Mouse (Mus musculus) heart, embryonic 11.5 days (tissue): ENCODE measurements around the gene Hdhd3. TPM values are rescaled to one million over a fixed set of nuclear protein-coding genes. Genes with fewer than 3 reads are reported as not detected.

Experiments
- ATAC-seq: fragments of 200-750 bp; cut with Nextera tagmentation; replicated peaks from 2 replicates; pipeline ENCODE4 v1.8.0; 2017; ENCODE audit warnings: moderate library complexity; ENCODE audit not compliant: insufficient number of reproducible peaks, low FRiP score, low TSS enrichment
- H3K27ac ChIP-seq: fragments of 300-500 bp; sonication (generic); 2 replicates; pipeline ENCODE4 v1.5.1; 2014; ENCODE audit warnings: mild to moderate bottlenecking, low read depth, low read length
- H3K27me3 ChIP-seq: fragments of 300-500 bp; sonication (generic); 2 replicates; pipeline ENCODE4 v1.6.1; 2014; ENCODE audit warnings: mild to moderate bottlenecking, low read length, mixed read lengths; ENCODE audit not compliant: control insufficient read depth, insufficient read depth
- H3K36me3 ChIP-seq: fragments of 300-500 bp; sonication (generic); 2 replicates; pipeline ENCODE4 v1.6.1; 2014; ENCODE audit warnings: mild to moderate bottlenecking, low read length, moderate library complexity, mixed read lengths; ENCODE audit not compliant: control insufficient read depth, insufficient read depth
- H3K4me1 ChIP-seq: fragments of 300-500 bp; sonication (generic); 2 replicates; pipeline ENCODE4 v1.6.1; 2014; ENCODE audit warnings: low read length; ENCODE audit not compliant: control insufficient read depth, insufficient read depth
- H3K4me2 ChIP-seq: fragments of 300-500 bp; sonication (generic); 2 replicates; pipeline ENCODE4 v1.6.1; 2014; ENCODE audit warnings: mild to moderate bottlenecking, moderate library complexity
- H3K4me3 ChIP-seq: fragments of 300-500 bp; sonication (generic); 2 replicates; pipeline ENCODE4 v1.5.1; 2014; ENCODE audit warnings: low read depth, low read length
- H3K9ac ChIP-seq: fragments of 300-500 bp; sonication (generic); 2 replicates; pipeline ENCODE4 v1.6.1; 2014; ENCODE audit warnings: mild to moderate bottlenecking, low read depth, low read length, moderate library complexity
- H3K9me3 ChIP-seq: fragments of 300-500 bp; sonication (generic); replicated peaks from 2 replicates; pipeline ENCODE4 v1.6.1; 2016; ENCODE audit warnings: low read length; ENCODE audit not compliant: control insufficient read depth
- WGBS: fragments of 180-500 bp; shearing (Covaris S2); extraction: QIAGEN DNeasy Blood & Tissue Kit; methylation state at CpG from one replicate; pipeline ENCODE4 v1.1.7; 2014; ENCODE audit not compliant: insufficient replicate concordance; 5-methylcytosine and 5-hydroxymethylcytosine counted together
- polyA plus RNA-seq: library from polyadenylated mRNA; unstranded; fragments of >200 nt; fragmentation: Nextera tagmentation; extraction: Ambion mirVana; gene quantifications from 2 replicates; pipeline ENCODE4 v1.2.1, GENCODE M21; 2014

The Hdhd3 gene
- polyA plus RNA-seq, 1 experiment from 2014 or later = 6.7 TPM

GRCm38 (mm10) chr4:62524651-62525488, 21.6 kb upstream of the Hdhd3 start, which contains the start of the genes Pole3 and 4933430I17Rik:
Pole3 (minus strand) TSS chr4:62525068.
4933430I17Rik (plus strand) TSS chr4:62525369.
- WGBS = under 1% methylated on average over 59 of the region's 59 CpGs
- Histone ChIP-seq H3K36me3 (no peaks in the 10 kb centered on the region), H3K4me2 (peak within 1 kb of the TSS; percentile 93), H3K9ac (peak within 1 kb of the TSS; percentile 94), H3K27ac (peak within 1 kb of the TSS; percentile 90), H3K27me3 (no peaks in the 10 kb centered on the region), H3K9me3 (no peaks in the 10 kb centered on the region), H3K4me1 (peaks cover 10% of the 10 kb centered on the region), H3K4me3 (peak within 1 kb of the TSS; percentile 67)
- ATAC-seq = peak; percentile 97

DNA sequence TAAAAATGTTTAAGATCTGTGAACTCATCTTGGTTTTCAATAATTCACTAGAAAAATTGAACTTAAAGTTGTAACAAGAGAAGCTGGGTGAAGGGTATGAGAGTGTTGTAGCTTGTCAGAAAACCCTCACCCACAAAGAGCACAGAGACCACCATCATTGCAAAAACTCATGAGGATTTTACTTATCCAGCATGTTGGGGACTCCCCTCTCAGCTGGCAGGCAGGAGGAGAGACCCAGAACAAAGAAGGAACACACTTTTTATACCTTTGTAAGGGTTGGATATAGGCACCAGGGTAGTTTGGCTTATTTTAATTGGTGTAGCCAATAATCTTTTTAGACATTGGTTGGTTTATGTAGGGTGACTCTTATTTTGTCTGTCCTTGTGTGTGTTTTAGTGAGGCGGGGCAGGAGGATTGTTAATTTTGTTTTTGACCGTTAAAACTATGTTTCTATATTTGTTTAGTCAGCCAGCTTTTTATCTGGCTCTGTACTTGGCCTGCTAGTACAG, 17.7 kb upstream of the Hdhd3 start:
- Histone ChIP-seq H3K9ac (no peak overlapping the region), H3K4me1 (peaks cover 27% of the 10 kb centered on the region), H3K27ac (no peak overlapping the region), H3K9me3 (no peaks in the 10 kb centered on the region), H3K4me2 (no peak overlapping the region), H3K36me3 (no peaks in the 10 kb centered on the region), H3K27me3 (no peaks in the 10 kb centered on the region), H3K4me3 (no peak overlapping the region)
- 85% methylated on average over 2 of the region's 2 CpGs for WGBS
- no peak for ATAC-seq

DNA sequence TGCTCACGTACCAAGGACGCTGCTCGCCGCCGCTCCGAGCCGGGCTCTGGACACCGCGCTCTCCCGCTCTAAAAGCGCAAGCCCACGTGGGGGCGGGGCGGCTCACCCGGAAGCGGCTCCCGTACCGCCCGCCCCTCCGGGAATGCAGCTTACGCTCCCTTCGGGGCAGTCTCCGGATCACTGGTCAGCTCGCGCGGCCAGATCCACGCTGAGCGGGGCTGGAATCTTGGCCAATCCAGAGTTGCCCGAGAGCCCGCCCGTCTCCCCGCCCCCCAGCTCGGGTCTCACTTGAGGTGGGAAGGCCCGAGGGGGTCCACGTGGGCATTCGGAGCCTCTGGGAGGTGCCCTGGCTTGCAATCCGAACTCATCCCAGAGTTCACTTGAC, 16.6 kb upstream of the Hdhd3 start, which contains the start of gene Alad:
Alad (minus strand) TSS at position 70 of the 385 bp plus-strand sequence.
- Histone ChIP-seq H3K9me3 (no peaks in the 10 kb centered on the region), H3K36me3 (no peaks in the 10 kb centered on the region), H3K4me1 (peaks cover 37% of the 10 kb centered on the region), H3K9ac (peak within 1 kb of the TSS; percentile 86), H3K4me3 (peak within 1 kb of the TSS; percentile 57), H3K27ac (peak within 1 kb of the TSS; percentile 88), H3K4me2 (peak within 1 kb of the TSS; percentile 68), H3K27me3 (no peaks in the 10 kb centered on the region)
- peak; percentile 79 for ATAC-seq
- WGBS = under 1% methylated on average over 37 of the region's 37 CpGs

GRCm38 (mm10) chr4:62519122-62519848, 16.0 kb upstream of the Hdhd3 start:
- Histone ChIP-seq H3K4me1 (peaks cover 34% of the 10 kb centered on the region), H3K36me3 (no peaks in the 10 kb centered on the region), H3K9ac (peak overlapping the region; percentile 86), H3K9me3 (no peaks in the 10 kb centered on the region), H3K27me3 (no peaks in the 10 kb centered on the region), H3K27ac (peak overlapping the region; percentile 88), H3K4me2 (peak overlapping the region; percentile 68), H3K4me3 (peak overlapping the region; percentile 57)
- 3% methylated on average over 26 of the region's 26 CpGs for WGBS
- ATAC-seq = peak; percentile 33

DNA sequence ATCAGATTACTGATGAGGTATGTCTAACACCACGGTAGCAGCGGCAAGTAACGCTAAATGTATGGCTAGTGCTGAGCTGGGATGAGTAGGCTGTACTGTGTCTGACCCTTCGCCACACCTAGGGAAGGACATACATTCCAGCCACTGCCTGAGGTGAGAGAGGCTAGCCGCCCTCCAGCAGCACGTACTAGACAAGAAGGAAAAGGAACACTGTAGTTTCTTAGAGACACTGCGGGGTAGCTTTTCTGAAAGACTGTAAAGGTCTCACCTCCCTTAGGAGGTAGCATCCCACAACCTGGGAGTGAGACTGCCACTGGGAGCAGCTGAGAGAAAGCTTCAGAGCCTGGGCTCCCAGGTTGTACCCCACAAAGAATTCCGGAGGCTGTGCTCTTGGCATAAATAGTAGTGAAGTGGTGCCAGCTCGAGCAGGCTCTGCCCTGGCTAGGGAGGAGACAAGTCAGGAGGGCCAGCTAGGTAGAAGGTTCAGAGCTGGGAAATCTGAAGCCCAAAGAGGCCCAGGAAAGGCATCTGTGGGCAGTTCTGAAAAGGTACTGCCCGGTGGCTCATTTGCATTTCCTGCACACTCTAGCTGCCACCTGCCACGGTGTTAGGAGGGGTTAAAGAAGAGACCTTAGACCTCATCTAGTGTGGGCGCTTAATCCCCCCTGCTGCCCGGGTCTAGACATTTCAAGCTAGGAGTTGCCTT, 15.3 kb upstream of the Hdhd3 start:
- ATAC-seq = no peak
- Histone ChIP-seq H3K4me2 (peak overlapping the region; percentile 68), H3K36me3 (no peaks in the 10 kb centered on the region; the same call in 1 of the 2 replicates), H3K9ac (peak overlapping the region; percentile 86), H3K9me3 (no peaks in the 10 kb centered on the region), H3K27ac (peak overlapping the region; percentile 88), H3K4me3 (peak overlapping the region; percentile 57), H3K4me1 (peaks cover 29% of the 10 kb centered on the region), H3K27me3 (no peaks in the 10 kb centered on the region)
- WGBS = 46% methylated on average over 13 of the region's 13 CpGs

GRCm38 (mm10) chr4:62517538-62518415, 14.5 kb upstream of the Hdhd3 start:
- no peak for ATAC-seq
- Histone ChIP-seq H3K9me3 (no peaks in the 10 kb centered on the region), H3K27me3 (no peaks in the 10 kb centered on the region), H3K36me3 (peaks cover 7% of the 10 kb centered on the region; the same call in 1 of the 2 replicates), H3K9ac (peak overlapping the region; percentile 10; the same call in 1 of the 2 replicates), H3K27ac (peak overlapping the region; percentile 86), H3K4me2 (peak overlapping the region; percentile 68), H3K4me1 (peaks cover 29% of the 10 kb centered on the region), H3K4me3 (peak overlapping the region; percentile 57)
- 73% methylated on average over 10 of the region's 10 CpGs for WGBS

DNA sequence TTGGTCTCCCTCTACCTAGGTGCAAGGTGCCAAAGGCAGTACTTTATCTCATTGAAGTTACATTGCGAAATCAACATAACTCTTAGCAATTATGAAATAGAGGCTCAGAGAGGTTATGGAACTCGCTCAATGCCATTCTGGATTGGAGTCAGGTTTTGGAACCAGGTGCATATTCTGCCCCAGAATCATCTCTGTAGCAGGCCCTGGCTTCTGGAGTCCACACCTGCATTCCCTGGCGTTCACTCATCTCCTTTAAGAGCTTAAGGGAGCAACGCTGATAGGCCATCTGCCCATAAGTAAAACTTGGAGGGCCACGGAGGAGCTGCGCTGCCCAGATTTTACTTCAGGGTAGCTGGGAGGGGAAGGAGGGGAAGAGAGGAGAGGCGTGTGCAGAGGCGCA, 13.8 kb upstream of the Hdhd3 start:
- H3K9me3 ChIP-seq = no peaks in the 10 kb centered on the region
- peaks cover 29% of the 10 kb centered on the region for H3K4me1 ChIP-seq
- H3K36me3 ChIP-seq = peaks cover 9% of the 10 kb centered on the region
- H3K9ac ChIP-seq = peak overlapping the region; percentile 10; the same call in 1 of the 2 replicates
- WGBS = 77% methylated on average over 8 of the region's 8 CpGs
- H3K27ac ChIP-seq = peak overlapping the region; percentile 86
- H3K27me3 ChIP-seq = no peaks in the 10 kb centered on the region
- peak overlapping the region; percentile 57; the same call in 1 of the 2 replicates for H3K4me3 ChIP-seq
- H3K4me2 ChIP-seq = peak overlapping the region; percentile 68
- ATAC-seq = no peak
